Mouse (Mus musculus): ENCODE measurements around the gene Hbp1. TPM values are rescaled to one million over a fixed set of nuclear protein-coding genes. Genes with fewer than 3 reads are reported as not detected.

The Hbp1 gene
- polyA plus RNA-seq, 1 experiment, result 27.3 TPM

- H3K27me3 ChIP-seq (ENCODE audit: control insufficient read depth, insufficient read depth, low read length), result no peaks in the 10 kb centered on the region
- no peaks in the 10 kb centered on the region for H3K36me3 ChIP-seq (ENCODE audit: control insufficient read depth, insufficient read depth, low read length)
- no peak overlapping the region for H3K27ac ChIP-seq (ENCODE audit: control insufficient read depth, insufficient read depth, low read depth, low read length)
- no peak overlapping the region for H3K4me3 ChIP-seq (ENCODE audit: control insufficient read depth, low read depth, low read length)
- H3K4me1 ChIP-seq (ENCODE audit: control insufficient read depth, insufficient read depth, low read length), result peaks cover 7% of the 10 kb centered on the region
- TF ChIP-seq CTCF (IDR thresholded peaks at IDR 0.05; ENCODE audit: control insufficient read depth, insufficient read depth, insufficient replicate concordance, low read depth, low read length), result no peak
- no peak for TF ChIP-seq POLR2A (IDR thresholded peaks at IDR 0.05; ENCODE audit: control insufficient read depth, low read depth, low read length)
Observed at GRCm38 (mm10) chr12:31985738-31986137, 35.4 kb upstream of the Hbp1 start.

GRCm38 (mm10) chr12:31984664-31985063 lies 34.3 kb upstream of the Hbp1 start:
- H3K4me3 ChIP-seq (ENCODE audit: control insufficient read depth, low read depth, low read length), result peak overlapping the region; percentile 68
- H3K36me3 ChIP-seq (ENCODE audit: control insufficient read depth, insufficient read depth, low read length), result no peaks in the 10 kb centered on the region
- peak overlapping the region; percentile 62; the same call in 1 of the 2 replicates for H3K27ac ChIP-seq (ENCODE audit: control insufficient read depth, insufficient read depth, low read depth, low read length)
- TF ChIP-seq POLR2A (IDR thresholded peaks at IDR 0.05; ENCODE audit: control insufficient read depth, low read depth, low read length) (peak; percentile 66; the same call in 1 of the 2 replicates), CTCF (IDR thresholded peaks at IDR 0.05; ENCODE audit: control insufficient read depth, insufficient read depth, insufficient replicate concordance, low read depth, low read length) (no peak)
- peaks cover 7% of the 10 kb centered on the region for H3K4me1 ChIP-seq (ENCODE audit: control insufficient read depth, insufficient read depth, low read length)
- H3K27me3 ChIP-seq (ENCODE audit: control insufficient read depth, insufficient read depth, low read length), result no peaks in the 10 kb centered on the region

GRCm38 (mm10) chr12:31984206-31984605 lies 33.9 kb upstream of the Hbp1 start:
- no peaks in the 10 kb centered on the region for H3K36me3 ChIP-seq (ENCODE audit: control insufficient read depth, insufficient read depth, low read length)
- H3K4me1 ChIP-seq (ENCODE audit: control insufficient read depth, insufficient read depth, low read length), result peaks cover 7% of the 10 kb centered on the region
- peak overlapping the region; percentile 61; the same call in 1 of the 2 replicates for H3K27ac ChIP-seq (ENCODE audit: control insufficient read depth, insufficient read depth, low read depth, low read length)
- no peaks in the 10 kb centered on the region for H3K27me3 ChIP-seq (ENCODE audit: control insufficient read depth, insufficient read depth, low read length)
- H3K4me3 ChIP-seq (ENCODE audit: control insufficient read depth, low read depth, low read length), result peak overlapping the region; percentile 41; the same call in 1 of the 2 replicates
- no peak for TF ChIP-seq CTCF (IDR thresholded peaks at IDR 0.05; ENCODE audit: control insufficient read depth, insufficient read depth, insufficient replicate concordance, low read depth, low read length)
- no peak for TF ChIP-seq POLR2A (IDR thresholded peaks at IDR 0.05; ENCODE audit: control insufficient read depth, low read depth, low read length)

DNA sequence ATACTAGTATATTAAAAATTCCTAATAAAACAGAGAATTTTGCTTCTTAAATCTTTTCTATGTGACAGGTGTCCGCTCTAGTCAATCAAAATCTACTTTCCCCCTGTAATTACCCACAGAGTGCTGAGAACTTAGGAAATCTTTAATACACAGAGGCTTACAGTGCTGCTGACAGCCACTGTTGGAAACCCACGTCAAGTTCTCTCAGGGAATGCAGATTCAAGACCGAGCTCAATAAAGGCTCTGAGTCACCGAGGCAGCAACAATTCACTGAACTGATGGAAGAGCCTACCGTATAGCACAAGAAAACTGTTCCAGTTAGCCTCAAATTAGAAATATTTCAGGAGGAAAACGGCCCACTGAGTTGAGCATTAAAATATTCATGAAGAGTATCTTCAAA lies 33.4 kb upstream of the Hbp1 start:
- H3K27me3 ChIP-seq (ENCODE audit: control insufficient read depth, insufficient read depth, low read length), result no peaks in the 10 kb centered on the region
- no peaks in the 10 kb centered on the region for H3K36me3 ChIP-seq (ENCODE audit: control insufficient read depth, insufficient read depth, low read length)
- H3K4me1 ChIP-seq (ENCODE audit: control insufficient read depth, insufficient read depth, low read length), result peaks cover 7% of the 10 kb centered on the region
- TF ChIP-seq POLR2A (IDR thresholded peaks at IDR 0.05; ENCODE audit: control insufficient read depth, low read depth, low read length), result no peak
- TF ChIP-seq CTCF (IDR thresholded peaks at IDR 0.05; ENCODE audit: control insufficient read depth, insufficient read depth, insufficient replicate concordance, low read depth, low read length), result no peak
- no peak overlapping the region for H3K27ac ChIP-seq (ENCODE audit: control insufficient read depth, insufficient read depth, low read depth, low read length)
- no peak overlapping the region for H3K4me3 ChIP-seq (ENCODE audit: control insufficient read depth, low read depth, low read length)

DNA sequence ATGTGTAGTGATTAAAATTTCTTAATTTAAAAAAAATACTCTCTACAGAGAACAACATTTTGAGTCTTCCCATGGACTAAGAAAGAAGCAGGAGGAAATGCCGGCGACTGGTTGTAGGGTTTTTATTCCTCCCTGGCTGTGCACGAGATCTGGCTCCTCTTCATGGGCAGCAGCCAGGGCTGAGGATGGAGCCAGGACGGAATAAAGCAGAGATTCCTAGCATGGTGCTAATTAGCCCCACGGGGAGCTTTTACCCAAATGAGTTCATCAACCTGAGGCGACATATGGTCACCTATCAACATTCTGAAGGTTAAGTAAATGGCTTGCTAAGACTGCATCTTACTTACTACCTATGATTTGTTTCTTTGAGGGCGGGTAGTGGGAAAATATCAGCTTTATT lies 32.9 kb upstream of the Hbp1 start:
- Histone ChIP-seq H3K27me3 (ENCODE audit: control insufficient read depth, insufficient read depth, low read length) (no peaks in the 10 kb centered on the region), H3K4me1 (ENCODE audit: control insufficient read depth, insufficient read depth, low read length) (peaks cover 7% of the 10 kb centered on the region), H3K4me3 (ENCODE audit: control insufficient read depth, low read depth, low read length) (no peak overlapping the region), H3K36me3 (ENCODE audit: control insufficient read depth, insufficient read depth, low read length) (no peaks in the 10 kb centered on the region), H3K27ac (ENCODE audit: control insufficient read depth, insufficient read depth, low read depth, low read length) (no peak overlapping the region)
- no peak for TF ChIP-seq POLR2A (IDR thresholded peaks at IDR 0.05; ENCODE audit: control insufficient read depth, low read depth, low read length)
- TF ChIP-seq CTCF (IDR thresholded peaks at IDR 0.05; ENCODE audit: control insufficient read depth, insufficient read depth, insufficient replicate concordance, low read depth, low read length), result no peak

DNA sequence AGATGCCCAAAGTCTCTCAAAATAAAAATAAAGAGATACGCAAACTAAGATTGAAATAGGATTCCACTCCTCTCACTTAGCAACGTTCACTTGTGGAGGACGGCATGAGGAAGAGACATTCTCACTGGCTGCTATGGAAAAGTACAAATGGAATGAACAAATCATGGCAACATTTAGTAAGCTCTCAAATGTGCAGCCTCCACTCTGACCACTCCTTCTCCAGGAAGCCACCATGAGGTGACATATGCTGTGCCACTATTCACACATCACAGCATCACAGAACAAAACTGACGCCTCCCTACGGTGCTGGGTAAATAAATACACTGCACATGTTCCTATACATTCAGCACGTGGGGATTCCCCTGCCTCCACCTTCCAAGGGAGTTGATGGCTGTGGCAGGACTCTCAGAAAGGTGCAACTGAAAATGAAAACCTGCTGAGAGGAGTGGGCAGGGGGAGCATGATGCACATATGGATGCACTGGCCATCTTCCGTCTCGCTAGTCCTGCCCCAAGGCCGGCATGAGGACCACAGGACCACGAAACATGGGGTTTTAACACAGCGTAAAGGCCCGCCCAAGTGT lies 27.4 kb upstream of the Hbp1 start:
- no peaks in the 10 kb centered on the region for H3K36me3 ChIP-seq (ENCODE audit: control insufficient read depth, insufficient read depth, low read length)
- TF ChIP-seq POLR2A (IDR thresholded peaks at IDR 0.05; ENCODE audit: control insufficient read depth, low read depth, low read length), result no peak
- H3K4me3 ChIP-seq (ENCODE audit: control insufficient read depth, low read depth, low read length), result no peak overlapping the region
- H3K4me1 ChIP-seq (ENCODE audit: control insufficient read depth, insufficient read depth, low read length), result no peaks in the 10 kb centered on the region
- no peak overlapping the region for H3K27ac ChIP-seq (ENCODE audit: control insufficient read depth, insufficient read depth, low read depth, low read length)
- H3K27me3 ChIP-seq (ENCODE audit: control insufficient read depth, insufficient read depth, low read length), result no peaks in the 10 kb centered on the region

GRCm38 (mm10) chr12:31976544-31976943 lies 26.2 kb upstream of the Hbp1 start:
- no peaks in the 10 kb centered on the region for H3K36me3 ChIP-seq (ENCODE audit: control insufficient read depth, insufficient read depth, low read length)
- no peaks in the 10 kb centered on the region for H3K4me1 ChIP-seq (ENCODE audit: control insufficient read depth, insufficient read depth, low read length)
- H3K27ac ChIP-seq (ENCODE audit: control insufficient read depth, insufficient read depth, low read depth, low read length), result no peak overlapping the region
- TF ChIP-seq CTCF (IDR thresholded peaks at IDR 0.05; ENCODE audit: control insufficient read depth, insufficient read depth, insufficient replicate concordance, low read depth, low read length), result no peak
- no peak for TF ChIP-seq POLR2A (IDR thresholded peaks at IDR 0.05; ENCODE audit: control insufficient read depth, low read depth, low read length)
- no peak overlapping the region for H3K4me3 ChIP-seq (ENCODE audit: control insufficient read depth, low read depth, low read length)
- H3K27me3 ChIP-seq (ENCODE audit: control insufficient read depth, insufficient read depth, low read length), result no peaks in the 10 kb centered on the region

All from testis, adult 2 months (tissue).